Mouse (Mus musculus): ENCODE results near the gene Ifngr1. TPM values are rescaled to one million over a fixed set of nuclear protein-coding genes. Genes with fewer than 3 reads are reported as not detected.

Gene Ifngr1
- total RNA-seq, 2 experiments from 2014 or later = 246 to 331 TPM

- no peak for ATAC-seq (ENCODE audit: poor library complexity, severe bottlenecking)
These were observed 5.9 kb upstream of the Ifngr1 start for GRCm38 (mm10) chr10:19585860-19586259.

- ATAC-seq (ENCODE audit: poor library complexity, severe bottlenecking) = no peak
These were observed 4.5 kb upstream of the Ifngr1 start for GRCm38 (mm10) chr10:19587281-19587680.

- ATAC-seq (ENCODE audit: poor library complexity, severe bottlenecking) = no peak
These were observed 2.1 kb upstream of the Ifngr1 start for GRCm38 (mm10) chr10:19589626-19590025.

- ATAC-seq (ENCODE audit: poor library complexity, severe bottlenecking) = peak; percentile 61; the same call in 1 of the 2 replicates
These were observed 486 bp upstream of the Ifngr1 start for GRCm38 (mm10) chr10:19591286-19591640.

GRCm38 (mm10) chr10:19592556-19592955 lies 807 bp downstream of the Ifngr1 start:
- no peak for ATAC-seq (ENCODE audit: poor library complexity, severe bottlenecking)

GRCm38 (mm10) chr10:19593296-19593695 lies 1.5 kb downstream of the Ifngr1 start:
- ATAC-seq (ENCODE audit: poor library complexity, severe bottlenecking) = no peak

- ATAC-seq (ENCODE audit: poor library complexity, severe bottlenecking) = peak; percentile 26; the same call in 1 of the 2 replicates
These were observed 2.6 kb downstream of the Ifngr1 start for GRCm38 (mm10) chr10:19594201-19594905.

GRCm38 (mm10) chr10:19596866-19597265 lies 5.1 kb downstream of the Ifngr1 start:
- ATAC-seq (ENCODE audit: poor library complexity, severe bottlenecking) = no peak

- ATAC-seq (ENCODE audit: poor library complexity, severe bottlenecking) = peak; percentile 43
These were observed 6.3 kb downstream of the Ifngr1 start for GRCm38 (mm10) chr10:19598091-19598490.

GRCm38 (mm10) chr10:19599331-19600092 lies 7.8 kb downstream of the Ifngr1 start:
- no peak for ATAC-seq (ENCODE audit: poor library complexity, severe bottlenecking)

GRCm38 (mm10) chr10:19600093-19600420 lies 8.3 kb downstream of the Ifngr1 start:
- no peak for ATAC-seq (ENCODE audit: poor library complexity, severe bottlenecking)

GRCm38 (mm10) chr10:19601502-19601901 lies 9.8 kb downstream of the Ifngr1 start:
- peak; percentile 17; the same call in 1 of the 2 replicates for ATAC-seq (ENCODE audit: poor library complexity, severe bottlenecking)

- no peak for ATAC-seq (ENCODE audit: poor library complexity, severe bottlenecking)
These were observed 11.5 kb downstream of the Ifngr1 start for GRCm38 (mm10) chr10:19603231-19603630.

- no peak for ATAC-seq (ENCODE audit: poor library complexity, severe bottlenecking)
These were observed 17.4 kb downstream of the Ifngr1 start for GRCm38 (mm10) chr10:19609125-19609524.

- ATAC-seq (ENCODE audit: poor library complexity, severe bottlenecking) = no peak
These were observed 19.9 kb downstream of the Ifngr1 start for GRCm38 (mm10) chr10:19611616-19612015.

- ATAC-seq (ENCODE audit: poor library complexity, severe bottlenecking) = peak; percentile 79
These were observed 21.5 kb downstream of the Ifngr1 start for GRCm38 (mm10) chr10:19613111-19613753.

- ATAC-seq (ENCODE audit: poor library complexity, severe bottlenecking) = no peak
These were observed 28.0 kb downstream of the Ifngr1 start for GRCm38 (mm10) chr10:19619736-19620135.

- peak; percentile 63 for ATAC-seq (ENCODE audit: poor library complexity, severe bottlenecking)
These were observed 29.8 kb downstream of the Ifngr1 start, which contains the start of gene Il22ra2 for GRCm38 (mm10) chr10:19621408-19622048. Gene Il22ra2 (plus strand): TSS chr10:19621998.

GRCm38 (mm10) chr10:19624617-19625016 lies 32.9 kb downstream of the Ifngr1 start:
- no peak for ATAC-seq (ENCODE audit: poor library complexity, severe bottlenecking)

- no peak for ATAC-seq (ENCODE audit: poor library complexity, severe bottlenecking)
These were observed 35.6 kb downstream of the Ifngr1 start for GRCm38 (mm10) chr10:19627342-19627741.

- ATAC-seq (ENCODE audit: poor library complexity, severe bottlenecking) = no peak
These were observed 36.0 kb downstream of the Ifngr1 start for GRCm38 (mm10) chr10:19627748-19628147.
